Mouse (Mus musculus) hindbrain, embryonic 14.5 days (tissue): Measurements from ENCODE around the gene Rrp12. TPM values are rescaled to one million over a fixed set of nuclear protein-coding genes. Genes with fewer than 3 reads are reported as not detected.
A peak's percentile ranks its signal among the peaks of the same experiment; 100 is the strongest.

Experiments
- ATAC-seq: fragments of 200-750 bp; cut with Nextera tagmentation; 2 replicates; pipeline ENCODE4 v1.8.0; 2017; ENCODE audit warnings: moderate number of reproducible peaks, mild to moderate bottlenecking, moderate TSS enrichment, moderate library complexity; ENCODE audit not compliant: low FRiP score
- DNase-seq: peaks from one replicate; pipeline ENCODE4 v3.0.0-alpha.2; 2015; ENCODE audit warnings: low spot score
- H3K27ac ChIP-seq: fragments of 300-500 bp; sonication (generic); 2 replicates; pipeline ENCODE4 v1.5.1; 2014; ENCODE audit warnings: mild to moderate bottlenecking, moderate library complexity
- H3K27me3 ChIP-seq: fragments of 300-500 bp; sonication (generic); 2 replicates; pipeline ENCODE4 v1.6.1; 2014; ENCODE audit warnings: mild to moderate bottlenecking, low read length, mixed read lengths; ENCODE audit not compliant: control insufficient read depth, insufficient read depth
- H3K36me3 ChIP-seq: fragments of 300-500 bp; sonication (generic); replicated peaks from 2 replicates; pipeline ENCODE4 v1.6.1; 2014; ENCODE audit not compliant: control insufficient read depth, insufficient read depth
- H3K4me1 ChIP-seq: fragments of 300-500 bp; sonication (generic); replicated peaks from 2 replicates; pipeline ENCODE4 v1.6.1; 2014; ENCODE audit warnings: antibody characterized with exemption, low read length, mixed read lengths; ENCODE audit not compliant: control insufficient read depth, insufficient read depth
- H3K4me2 ChIP-seq: fragments of 300-500 bp; sonication (generic); replicated peaks from 2 replicates; pipeline ENCODE4 v1.6.1; 2014; ENCODE audit warnings: mild to moderate bottlenecking, moderate library complexity
- H3K4me3 ChIP-seq: fragments of 300-500 bp; sonication (generic); replicated peaks from 2 replicates; pipeline ENCODE4 v1.5.1; 2014; ENCODE audit warnings: mild to moderate bottlenecking, low read length
- H3K9ac ChIP-seq: fragments of 300-500 bp; sonication (generic); 2 replicates; pipeline ENCODE4 v1.6.1; 2014
- H3K9me3 ChIP-seq: fragments of 300-500 bp; sonication (generic); 2 replicates; pipeline ENCODE4 v1.6.1; 2016; ENCODE audit warnings: low read length; ENCODE audit not compliant: control insufficient read depth
- WGBS: fragments of 180-500 bp; shearing (Covaris S2); extraction: QIAGEN DNeasy Blood & Tissue Kit; methylation state at CpG from one replicate; pipeline ENCODE4 v1.1.7; 2014; 5-methylcytosine and 5-hydroxymethylcytosine counted together
- polyA plus RNA-seq: library from polyadenylated mRNA; unstranded; fragments of >200 nt; fragmentation: Nextera tagmentation; extraction: Ambion mirVana; gene quantifications from 2 replicates; pipeline ENCODE4 v1.2.1, GENCODE M21; 2014

Rrp12 gene
- 13.2 and 16.2 TPM in 2 replicates for polyA plus RNA-seq

DNA sequence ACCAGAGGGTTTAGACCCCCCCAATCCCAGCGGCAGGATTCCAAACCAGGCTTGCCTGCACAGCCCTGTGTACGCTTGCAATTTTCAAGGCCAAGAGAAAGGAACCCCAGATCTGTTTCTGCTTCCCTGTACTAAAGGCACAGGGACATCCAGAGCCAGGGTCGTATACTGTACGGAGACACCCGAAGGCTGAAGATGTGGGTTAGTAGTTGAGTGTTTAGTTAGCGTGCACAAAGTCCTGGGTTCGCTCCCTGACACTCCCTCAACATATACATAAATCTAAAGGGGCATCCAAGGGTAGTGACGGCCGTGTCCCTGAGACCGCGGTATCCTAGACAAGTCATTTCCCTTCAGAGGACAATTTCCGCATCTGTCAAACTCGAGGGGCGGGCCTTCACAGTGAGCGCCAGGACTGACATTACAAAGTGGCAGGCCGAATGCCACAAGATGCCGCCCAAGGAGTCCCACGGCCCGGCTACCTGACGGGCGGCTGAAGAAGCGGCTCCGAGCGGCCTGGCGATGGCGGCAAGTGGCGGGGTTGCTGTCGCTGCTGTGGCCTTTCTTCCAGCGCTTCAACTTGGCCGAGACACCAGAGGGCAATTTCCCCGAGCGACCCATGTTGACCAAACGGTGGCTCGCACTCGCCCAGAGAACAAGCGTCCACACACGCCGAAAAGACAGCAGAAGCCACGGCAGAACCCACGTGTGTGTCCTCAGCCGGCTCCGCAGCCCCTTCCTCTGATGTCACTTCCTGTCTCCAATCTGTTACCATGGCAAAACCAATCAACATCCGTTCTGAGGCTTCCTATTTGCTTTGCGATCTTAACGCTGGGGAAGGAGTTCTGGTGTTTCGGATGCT, at the start of gene Rrp12:
TSS of gene Rrp12 (minus strand) at position 714 of the 859 bp plus-strand sequence.
- no peaks in the 10 kb centered on the region for H3K27me3 ChIP-seq
- H3K36me3 ChIP-seq, result peaks cover 14% of the 10 kb centered on the region
- H3K9me3 ChIP-seq, result no peaks in the 10 kb centered on the region
- 1% methylated on average over 46 of the region's 46 CpGs for WGBS
- H3K27ac ChIP-seq, result peak within 1 kb of the TSS; percentile 29; the same call in 1 of the 2 replicates
- DNase-seq, result peak; percentile 98
- ATAC-seq, result peak; percentile 96
- peak within 1 kb of the TSS; percentile 76 for H3K4me3 ChIP-seq
- H3K4me1 ChIP-seq, result peaks cover 17% of the 10 kb centered on the region
- H3K9ac ChIP-seq, result peak within 1 kb of the TSS; percentile 62
- H3K4me2 ChIP-seq, result peak within 1 kb of the TSS; percentile 90

DNA sequence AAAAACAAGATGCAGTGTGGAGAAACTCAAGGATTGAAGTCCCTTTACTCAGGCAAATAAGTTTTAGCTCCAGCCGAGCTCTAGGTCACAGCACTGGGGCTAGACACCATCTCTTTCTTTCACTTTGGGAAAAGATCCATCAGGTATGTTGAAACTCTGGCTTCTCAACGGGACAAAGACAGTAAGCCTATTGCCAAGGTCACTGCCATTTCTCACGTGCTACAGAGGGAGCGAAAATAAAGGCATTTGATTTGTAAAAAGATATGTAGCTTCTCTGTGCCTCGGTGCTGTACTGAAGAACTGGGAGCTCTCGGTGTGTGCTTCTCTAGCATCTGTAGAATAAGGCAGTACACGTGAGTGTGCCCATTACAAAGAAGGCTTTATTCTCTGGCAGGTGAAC, 47.9 kb upstream of the Rrp12 start:
- H3K9ac ChIP-seq, result no peak overlapping the region
- no peak for DNase-seq
- H3K27ac ChIP-seq, result no peak overlapping the region
- no peak for ATAC-seq
- H3K36me3 ChIP-seq, result peaks cover 99% of the 10 kb centered on the region
- H3K27me3 ChIP-seq, result no peaks in the 10 kb centered on the region
- 92% methylated on average over 7 of the region's 7 CpGs for WGBS
- no peak overlapping the region for H3K4me2 ChIP-seq
- no peak overlapping the region for H3K4me3 ChIP-seq
- H3K4me1 ChIP-seq, result no peaks in the 10 kb centered on the region
- H3K9me3 ChIP-seq, result peaks cover 3% of the 10 kb centered on the region; the same call in 1 of the 2 replicates

DNA sequence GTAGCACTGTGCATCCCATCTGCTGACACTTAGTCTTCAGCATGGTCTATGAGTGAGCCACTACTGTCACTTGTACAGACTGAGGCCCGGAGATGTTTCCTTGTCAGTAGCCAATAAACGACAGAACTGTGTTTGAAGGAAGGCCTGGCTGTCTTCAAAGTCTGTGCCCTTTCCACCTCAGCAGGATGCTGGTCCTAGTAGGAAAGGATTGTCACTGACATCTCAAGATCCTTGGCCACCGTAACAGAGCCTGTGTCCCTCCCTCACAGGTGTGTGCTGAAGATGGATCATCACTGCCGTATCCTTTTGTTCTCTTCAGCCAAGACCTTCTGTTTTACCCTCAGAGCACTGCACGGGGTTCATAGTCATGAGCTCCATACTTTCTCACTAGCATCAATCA, 42.6 kb upstream of the Rrp12 start:
- ATAC-seq (no peak), DNase-seq (no peak)
- peaks cover 64% of the 10 kb centered on the region for H3K36me3 ChIP-seq
- H3K4me2 ChIP-seq, result no peak overlapping the region
- no peaks in the 10 kb centered on the region for H3K9me3 ChIP-seq
- no peak overlapping the region for H3K9ac ChIP-seq
- H3K4me3 ChIP-seq, result no peak overlapping the region
- H3K4me1 ChIP-seq, result peaks cover 11% of the 10 kb centered on the region
- WGBS, result 94% methylated on average over 5 of the region's 5 CpGs
- no peak overlapping the region for H3K27ac ChIP-seq
- H3K27me3 ChIP-seq, result no peaks in the 10 kb centered on the region

DNA sequence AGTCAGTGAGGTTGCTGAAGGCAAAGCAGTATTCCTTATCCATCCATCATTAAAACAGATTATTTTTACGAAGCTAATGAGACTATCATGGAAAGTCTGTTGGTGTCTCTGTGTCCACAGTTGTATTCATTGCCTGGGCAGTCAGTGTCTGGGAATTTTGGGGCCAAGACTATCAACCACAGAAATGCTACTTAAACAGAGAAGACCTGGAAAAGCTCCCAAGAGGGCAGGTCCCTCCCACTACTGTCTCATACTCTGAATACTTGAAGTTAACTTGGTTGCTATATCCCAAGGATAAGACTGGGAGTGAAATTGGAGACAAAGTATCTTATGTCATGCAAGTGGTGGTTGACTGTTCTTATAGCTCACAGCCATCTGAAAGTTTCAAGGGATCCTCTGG, 39.9 kb upstream of the Rrp12 start:
- Histone ChIP-seq H3K36me3 (peaks cover 41% of the 10 kb centered on the region), H3K4me3 (no peak overlapping the region), H3K4me1 (peaks cover 21% of the 10 kb centered on the region), H3K4me2 (no peak overlapping the region), H3K27ac (no peak overlapping the region), H3K9me3 (no peaks in the 10 kb centered on the region), H3K9ac (no peak overlapping the region), H3K27me3 (no peaks in the 10 kb centered on the region)
- DNase-seq, result no peak
- WGBS, result 96% methylated on average over 1 of the region's 1 CpGs
- ATAC-seq, result no peak

DNA sequence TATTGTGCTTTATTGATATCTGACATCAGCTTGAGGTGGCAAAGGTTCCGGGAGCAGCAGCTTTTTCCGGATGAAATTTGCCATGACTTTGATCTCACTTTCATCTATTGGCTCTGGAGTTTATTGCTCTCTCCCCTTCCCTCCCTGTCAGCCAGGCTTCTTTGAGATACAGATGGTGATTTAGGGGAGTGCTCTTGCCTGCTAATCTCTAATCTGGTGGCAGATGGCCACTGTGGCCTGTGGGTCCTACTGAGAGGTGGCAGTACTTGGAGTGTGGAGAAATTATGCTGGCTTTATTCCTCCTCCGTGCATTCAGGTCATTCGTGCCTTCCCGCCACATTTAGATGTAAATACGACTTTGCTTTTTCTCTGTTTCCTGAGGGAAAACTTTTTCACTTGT, 38.2 kb upstream of the Rrp12 start:
- 33% methylated on average over 6 of the region's 6 CpGs for WGBS
- ATAC-seq (no peak), DNase-seq (no peak)

DNA sequence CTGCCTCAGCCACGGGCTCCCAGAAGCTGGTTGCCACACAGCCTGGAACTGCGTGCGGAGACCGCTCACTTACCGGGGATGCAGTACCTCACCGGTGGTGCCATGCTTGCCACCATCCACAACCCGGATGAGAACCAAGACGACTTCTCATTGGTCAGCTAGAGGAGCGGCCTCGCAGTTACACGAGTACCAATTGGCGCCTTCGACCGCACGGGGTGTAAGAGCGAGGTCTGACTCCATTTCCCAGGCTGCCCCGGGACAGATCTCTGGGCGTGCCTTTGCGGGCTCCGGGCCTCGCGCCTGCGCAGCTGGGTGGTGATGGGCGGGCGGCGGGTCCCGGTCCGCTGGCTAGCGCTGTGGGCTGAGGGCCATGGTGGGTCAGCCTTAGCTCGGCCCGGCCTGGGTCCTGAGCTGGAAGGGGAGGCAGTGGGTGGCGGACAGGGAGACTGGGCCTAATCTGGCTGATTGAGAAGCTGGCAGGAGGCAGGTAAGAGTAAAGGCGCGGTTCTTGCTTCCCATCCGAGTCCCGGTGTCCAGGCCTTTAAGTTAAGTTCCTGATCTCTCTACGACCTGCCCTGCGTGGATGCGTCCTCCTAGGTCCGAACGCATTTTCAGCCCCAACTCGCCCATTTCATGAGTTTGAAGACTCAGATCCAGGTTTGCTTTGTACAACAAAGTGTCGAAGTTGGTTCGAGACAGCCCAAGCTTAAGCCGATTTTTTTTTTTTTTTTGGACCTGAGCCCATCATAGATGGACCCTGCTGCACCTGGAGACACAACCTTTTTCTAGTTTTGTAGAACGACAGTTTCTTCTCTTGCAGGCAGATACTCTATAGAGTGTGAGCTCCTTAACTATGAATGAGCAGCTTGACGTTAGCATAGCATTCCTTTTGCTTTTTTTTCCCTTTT, 37.5 kb upstream of the Rrp12 start, which contains the start of the genes Exosc1 and Zdhhc16:
TSS of gene Exosc1 (minus strand) at position 245 of the 908 bp plus-strand sequence.
TSS of gene Zdhhc16 (plus strand) at position 302 of the 908 bp plus-strand sequence.
- H3K9ac ChIP-seq, result peak within 1 kb of the TSS; percentile 85
- peaks cover 38% of the 10 kb centered on the region for H3K36me3 ChIP-seq
- WGBS, result under 1% methylated on average over 47 of the region's 47 CpGs
- ATAC-seq (peak; percentile 100), DNase-seq (peak; percentile 98)
- peaks cover 21% of the 10 kb centered on the region for H3K4me1 ChIP-seq
- peak within 1 kb of the TSS; percentile 95 for H3K4me2 ChIP-seq
- H3K9me3 ChIP-seq, result no peaks in the 10 kb centered on the region
- peak within 1 kb of the TSS; percentile 85 for H3K4me3 ChIP-seq
- H3K27ac ChIP-seq, result peak within 1 kb of the TSS; percentile 77
- H3K27me3 ChIP-seq, result no peaks in the 10 kb centered on the region

More for the DNA sequence above, 38.2 kb upstream of the Rrp12 start:
- Histone ChIP-seq H3K4me3 (peak overlapping the region; percentile 85), H3K27me3 (no peaks in the 10 kb centered on the region), H3K27ac (no peak overlapping the region), H3K4me1 (peaks cover 21% of the 10 kb centered on the region), H3K9me3 (no peaks in the 10 kb centered on the region), H3K9ac (peak overlapping the region; percentile 85), H3K36me3 (peaks cover 38% of the 10 kb centered on the region), H3K4me2 (peak overlapping the region; percentile 76)

DNA sequence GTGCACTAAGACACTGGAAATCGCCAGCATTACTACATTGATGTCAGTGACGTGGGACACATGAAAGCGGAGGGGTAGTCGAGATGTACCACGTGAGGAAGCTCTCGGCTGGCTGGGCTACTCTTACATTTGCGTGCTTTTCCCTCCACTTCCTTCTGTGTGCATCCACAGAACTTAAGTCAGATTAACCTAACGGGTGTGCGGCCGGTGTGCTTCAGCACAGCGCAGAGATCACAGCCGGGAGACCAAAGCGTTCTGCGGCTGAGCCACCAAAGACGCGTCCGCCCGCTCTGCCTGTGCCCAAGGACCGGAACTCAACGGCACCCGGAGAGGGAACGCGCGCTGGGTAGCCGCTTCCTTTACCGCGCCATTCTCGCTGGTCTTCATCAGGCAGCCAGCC, 36.7 kb upstream of the Rrp12 start:
- H3K4me3 ChIP-seq, result peak overlapping the region; percentile 85
- H3K9ac ChIP-seq, result peak overlapping the region; percentile 76
- DNase-seq (no peak), ATAC-seq (peak; percentile 11)
- H3K36me3 ChIP-seq, result peaks cover 37% of the 10 kb centered on the region
- peaks cover 21% of the 10 kb centered on the region for H3K4me1 ChIP-seq
- H3K27me3 ChIP-seq, result no peaks in the 10 kb centered on the region
- WGBS, result under 1% methylated on average over 28 of the region's 28 CpGs
- H3K4me2 ChIP-seq, result peak overlapping the region; percentile 95
- peak overlapping the region; percentile 77 for H3K27ac ChIP-seq
- no peaks in the 10 kb centered on the region for H3K9me3 ChIP-seq

DNA sequence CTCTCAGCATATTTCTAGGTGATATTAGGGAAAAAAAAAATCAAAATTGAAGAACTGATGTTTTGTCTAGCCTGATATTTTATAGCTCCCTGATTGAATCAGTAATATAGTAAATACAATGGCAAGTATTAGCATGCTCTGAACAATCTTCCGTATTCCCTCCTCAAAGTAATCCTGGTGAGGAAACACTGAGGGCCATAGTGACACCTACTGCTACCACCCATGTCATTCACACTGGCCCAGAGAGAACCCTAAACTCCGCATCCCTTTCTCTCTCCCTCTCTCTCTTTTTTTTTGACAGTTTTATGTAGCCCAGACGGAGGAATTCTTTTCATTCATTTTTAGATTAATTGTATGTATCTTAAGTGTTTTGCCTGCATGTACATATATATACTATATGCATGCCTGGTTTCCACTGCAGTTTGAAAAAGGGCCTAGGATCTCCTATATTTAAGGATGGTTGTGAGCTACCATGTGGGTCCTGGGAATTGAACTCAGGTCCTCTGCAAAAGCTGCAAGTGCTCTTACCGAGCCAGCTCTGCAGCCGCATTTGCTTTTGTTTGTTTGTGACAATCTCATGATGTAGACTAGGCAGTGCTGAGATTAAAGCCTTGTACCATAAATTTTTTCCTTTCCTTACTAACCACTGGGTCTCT, 24.6 kb upstream of the Rrp12 start:
- H3K36me3 ChIP-seq, result peaks cover 81% of the 10 kb centered on the region

More for the DNA sequence above, 24.6 kb upstream of the Rrp12 start:
- Histone ChIP-seq H3K4me2 (no peak overlapping the region), H3K4me1 (no peaks in the 10 kb centered on the region), H3K9me3 (no peaks in the 10 kb centered on the region), H3K9ac (no peak overlapping the region), H3K27ac (no peak overlapping the region), H3K4me3 (no peak overlapping the region), H3K27me3 (no peaks in the 10 kb centered on the region)
- ATAC-seq (no peak), DNase-seq (no peak)
- WGBS, result 83% methylated on average over 5 of the region's 5 CpGs
